Mouse (Mus musculus): ENCODE results near the gene Trpm1. TPM values are rescaled to one million over a fixed set of nuclear protein-coding genes. Genes with fewer than 3 reads are reported as not detected.
A peak's percentile ranks its signal among the peaks of the same experiment; 100 is the strongest.

Trpm1 gene
- polyA plus RNA-seq, 1 experiment from 2014 or later = not detected

DNA sequence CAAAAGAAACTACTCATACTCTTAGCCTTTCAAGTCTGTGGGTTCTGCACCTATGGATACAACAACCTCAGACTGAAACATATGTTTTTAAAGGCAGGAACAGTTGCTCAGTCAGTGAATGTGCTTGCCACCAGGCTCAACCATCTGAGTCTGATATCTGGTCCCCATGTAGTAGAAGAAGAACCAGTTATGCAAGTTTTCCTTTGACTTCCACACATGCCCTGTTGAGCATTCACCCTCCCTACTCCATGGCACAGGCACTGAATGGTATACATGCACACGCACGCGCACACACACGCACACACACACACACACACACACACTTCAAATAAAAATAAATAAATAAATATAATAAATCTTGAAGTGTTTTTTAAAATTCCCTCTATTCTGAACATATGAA, 113.0 kb downstream of the Trpm1 start:
- H3K36me3 ChIP-seq (ENCODE audit: inconsistent target) = no peaks in the 10 kb centered on the region
- 87% methylated on average over 4 of the region's 4 CpGs for WGBS (ENCODE audit: missing documents)
- no peak overlapping the region for H3K27ac ChIP-seq
- no peak overlapping the region for H3K4me3 ChIP-seq (ENCODE audit: inconsistent target)
- H3K79me2 ChIP-seq (ENCODE audit: inconsistent target) = no peaks in the 10 kb centered on the region

DNA sequence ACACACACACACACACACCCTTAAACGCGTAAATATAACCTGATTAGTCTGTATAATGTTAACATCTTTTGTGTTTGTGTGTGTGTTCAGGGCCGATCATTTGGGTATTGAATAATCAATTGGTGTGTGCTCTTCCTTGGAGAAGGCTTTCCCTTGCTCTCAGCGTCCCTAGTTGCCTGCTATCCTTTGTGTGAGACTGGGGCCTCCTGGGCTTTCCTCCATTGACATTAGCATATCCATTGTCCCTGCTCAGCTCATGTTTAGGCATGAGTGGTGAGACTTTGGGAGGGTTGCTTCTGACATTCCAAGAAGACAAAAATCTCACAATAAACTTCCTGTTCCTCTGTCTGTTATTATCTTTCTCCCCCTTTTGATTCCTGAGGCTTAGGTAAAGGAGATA, 118.3 kb downstream of the Trpm1 start:
- Histone ChIP-seq H3K36me3 (ENCODE audit: inconsistent target) (no peaks in the 10 kb centered on the region), H3K4me3 (ENCODE audit: inconsistent target) (no peak overlapping the region), H3K27ac (no peak overlapping the region), H3K79me2 (ENCODE audit: inconsistent target) (no peaks in the 10 kb centered on the region)
- WGBS (ENCODE audit: missing documents) = 63% methylated on average over 4 of the region's 4 CpGs

DNA sequence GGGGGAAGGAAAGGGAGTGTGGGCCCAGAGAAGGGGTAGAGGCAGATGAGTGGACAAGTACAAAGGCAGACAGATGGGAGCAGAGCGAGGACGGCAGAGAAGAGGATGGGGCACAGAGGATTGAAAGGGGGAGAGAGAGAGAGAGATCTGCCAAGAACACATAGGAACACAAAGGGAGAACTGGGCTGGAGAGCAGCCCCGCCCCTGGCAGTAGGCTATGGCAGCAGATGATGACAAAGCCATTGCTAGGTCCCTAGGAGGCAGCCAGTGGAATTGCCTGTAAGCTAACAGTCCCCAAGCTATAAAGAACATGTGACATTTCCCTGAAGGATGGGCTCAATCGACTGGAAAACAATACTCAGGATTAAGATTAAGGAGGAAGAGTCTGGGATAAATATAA, 121.9 kb downstream of the Trpm1 start:
- H3K36me3 ChIP-seq (ENCODE audit: inconsistent target) = no peaks in the 10 kb centered on the region
- 93% methylated on average over 4 of the region's 4 CpGs for WGBS (ENCODE audit: missing documents)
- H3K27ac ChIP-seq = no peak overlapping the region
- no peaks in the 10 kb centered on the region for H3K79me2 ChIP-seq (ENCODE audit: inconsistent target)
- no peak overlapping the region for H3K4me3 ChIP-seq (ENCODE audit: inconsistent target)

GRCm38 (mm10) chr7:64276921-64277320, 123.3 kb downstream of the Trpm1 start:
- Histone ChIP-seq H3K79me2 (ENCODE audit: inconsistent target) (no peaks in the 10 kb centered on the region), H3K27ac (peak overlapping the region; percentile 91), H3K36me3 (ENCODE audit: inconsistent target) (no peaks in the 10 kb centered on the region), H3K4me3 (ENCODE audit: inconsistent target) (no peak overlapping the region)
- 19% methylated on average over 6 of the region's 6 CpGs for WGBS (ENCODE audit: missing documents)

DNA sequence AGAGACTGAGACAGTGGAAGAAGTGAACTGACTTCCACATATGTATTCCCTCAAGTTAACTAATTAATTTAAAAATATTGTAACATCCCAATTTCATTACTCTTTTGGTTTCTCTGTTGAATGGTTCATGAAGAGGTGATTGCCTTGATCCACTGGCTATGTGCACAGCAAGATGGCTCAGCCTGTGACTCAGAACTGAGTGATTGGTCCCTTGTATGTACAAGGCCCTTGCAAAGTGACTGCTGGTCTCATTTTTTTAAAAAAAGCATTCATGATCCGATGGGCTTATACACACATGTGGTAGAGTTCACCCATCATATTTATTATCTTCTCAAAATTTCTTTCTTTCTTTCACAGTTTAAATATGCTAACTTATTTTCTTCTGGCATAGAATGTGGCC, 124.9 kb downstream of the Trpm1 start:
- Histone ChIP-seq H3K4me3 (ENCODE audit: inconsistent target) (no peak overlapping the region), H3K36me3 (ENCODE audit: inconsistent target) (no peaks in the 10 kb centered on the region), H3K27ac (peak overlapping the region; percentile 91), H3K79me2 (ENCODE audit: inconsistent target) (no peaks in the 10 kb centered on the region)
- WGBS (ENCODE audit: missing documents) = 80% methylated on average over 1 of the region's 1 CpGs

- Histone ChIP-seq H3K4me3 (ENCODE audit: inconsistent target) (no peak overlapping the region), H3K79me2 (ENCODE audit: inconsistent target) (no peaks in the 10 kb centered on the region), H3K36me3 (ENCODE audit: inconsistent target) (no peaks in the 10 kb centered on the region), H3K27ac (peak overlapping the region; percentile 91)
- WGBS (ENCODE audit: missing documents) = 0% methylated on average over 2 of the region's 3 CpGs
These were observed 125.9 kb downstream of the Trpm1 start for GRCm38 (mm10) chr7:64279548-64279947.

- Histone ChIP-seq H3K36me3 (ENCODE audit: inconsistent target) (peaks cover 7% of the 10 kb centered on the region; the same call in 1 of the 2 replicates), H3K4me3 (ENCODE audit: inconsistent target) (peak overlapping the region; percentile 56), H3K79me2 (ENCODE audit: inconsistent target) (peaks cover 38% of the 10 kb centered on the region), H3K27ac (peak overlapping the region; percentile 84)
These were observed 132.9 kb downstream of the Trpm1 start for GRCm38 (mm10) chr7:64286566-64286965.

GRCm38 (mm10) chr7:64287414-64288091, 133.9 kb downstream of the Trpm1 start, which contains the start of gene Mtmr10:
TSS of gene Mtmr10 (plus strand) at chr7:64287653.
- peak within 1 kb of the TSS; percentile 94 for H3K4me3 ChIP-seq (ENCODE audit: inconsistent target)
- H3K79me2 ChIP-seq (ENCODE audit: inconsistent target) = peaks cover 48% of the 10 kb centered on the region
- peaks cover 7% of the 10 kb centered on the region; the same call in 1 of the 2 replicates for H3K36me3 ChIP-seq (ENCODE audit: inconsistent target)
- H3K27ac ChIP-seq = peak within 1 kb of the TSS; percentile 84
- WGBS (ENCODE audit: missing documents) = 1% methylated on average over 70 of the region's 77 CpGs

DNA sequence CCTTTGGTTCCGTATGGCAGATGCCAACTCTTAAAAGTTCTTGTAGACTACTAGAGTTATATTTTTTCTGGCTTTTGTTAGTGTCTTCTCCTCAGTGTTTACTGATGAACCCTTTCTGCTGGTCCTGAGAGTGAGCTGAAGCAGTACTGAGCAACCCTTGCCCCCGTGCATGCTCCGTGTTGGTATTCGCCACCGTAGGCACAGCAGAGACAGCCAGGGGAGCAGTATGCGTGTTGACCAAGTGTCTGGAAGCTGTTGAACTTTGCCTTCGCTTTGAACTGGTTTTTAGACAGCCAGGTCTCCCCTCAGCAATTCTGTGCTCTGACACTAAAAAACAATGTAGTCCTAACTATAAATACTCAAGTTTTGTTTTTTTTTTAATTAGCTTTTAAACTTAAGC, 135.8 kb downstream of the Trpm1 start:
- Histone ChIP-seq H3K79me2 (ENCODE audit: inconsistent target) (peaks cover 67% of the 10 kb centered on the region), H3K36me3 (ENCODE audit: inconsistent target) (peaks cover 11% of the 10 kb centered on the region; the same call in 1 of the 2 replicates), H3K27ac (no peak overlapping the region), H3K4me3 (ENCODE audit: inconsistent target) (peak overlapping the region; percentile 94; the same call in 1 of the 2 replicates)
- 93% methylated on average over 7 of the region's 7 CpGs for WGBS (ENCODE audit: missing documents)

- Histone ChIP-seq H3K4me3 (ENCODE audit: inconsistent target) (no peak overlapping the region), H3K27ac (no peak overlapping the region), H3K79me2 (ENCODE audit: inconsistent target) (peaks cover 77% of the 10 kb centered on the region), H3K36me3 (ENCODE audit: inconsistent target) (peaks cover 13% of the 10 kb centered on the region; the same call in 1 of the 2 replicates)
- 100% methylated on average over 6 of the region's 6 CpGs for WGBS (ENCODE audit: missing documents)
These were observed 136.8 kb downstream of the Trpm1 start for GRCm38 (mm10) chr7:64290431-64290830.

- Histone ChIP-seq H3K27ac (no peak overlapping the region), H3K79me2 (ENCODE audit: inconsistent target) (peaks cover 90% of the 10 kb centered on the region)
- 98% methylated on average over 10 of the region's 10 CpGs for WGBS (ENCODE audit: missing documents)
These were observed 138.1 kb downstream of the Trpm1 start for GRCm38 (mm10) chr7:64291722-64292121.

DNA sequence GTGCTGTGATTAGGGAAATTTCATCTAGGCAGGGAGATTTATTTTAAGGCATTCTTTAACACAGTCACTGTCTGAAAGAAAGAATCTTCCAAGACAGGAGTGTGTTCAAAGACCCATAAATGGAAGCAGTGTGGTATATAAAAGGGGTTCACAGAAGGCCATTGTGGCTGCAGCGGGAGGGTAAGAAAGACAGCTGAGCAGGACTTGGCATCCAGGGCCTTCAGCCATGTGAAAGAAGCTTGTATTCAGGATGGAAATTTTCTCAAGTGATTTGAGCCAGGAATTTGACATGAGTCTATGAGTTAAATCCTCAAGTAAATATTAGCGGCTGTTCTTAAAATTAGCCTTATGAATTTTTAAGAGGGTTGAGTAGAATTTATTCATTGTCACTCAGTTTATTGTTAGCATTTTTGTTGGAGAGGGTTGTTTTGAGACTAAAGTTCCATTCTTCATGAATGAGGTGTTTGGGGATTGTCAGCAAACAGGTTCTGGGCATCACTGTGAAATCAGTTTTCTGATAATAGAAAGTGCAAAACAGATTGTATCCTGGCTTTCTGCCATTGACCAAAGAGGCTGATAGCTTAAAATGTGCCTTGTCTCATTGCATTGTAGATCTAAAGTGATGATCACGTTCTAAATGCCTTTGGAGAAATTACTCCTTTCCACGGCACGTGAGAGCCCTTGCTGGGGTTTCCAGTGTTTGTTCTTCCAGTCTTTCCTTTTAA, 142.8 kb downstream of the Trpm1 start:
- H3K4me3 ChIP-seq (ENCODE audit: inconsistent target) = no peak overlapping the region
- peaks cover 43% of the 10 kb centered on the region; the same call in 1 of the 2 replicates for H3K36me3 ChIP-seq (ENCODE audit: inconsistent target)
- peaks cover 65% of the 10 kb centered on the region for H3K79me2 ChIP-seq (ENCODE audit: inconsistent target)
- H3K27ac ChIP-seq = no peak overlapping the region
- WGBS (ENCODE audit: missing documents) = 89% methylated on average over 5 of the region's 5 CpGs

More at GRCm38 (mm10) chr7:64291722-64292121, 138.1 kb downstream of the Trpm1 start:
- Histone ChIP-seq H3K36me3 (ENCODE audit: inconsistent target) (peaks cover 13% of the 10 kb centered on the region; the same call in 1 of the 2 replicates), H3K4me3 (ENCODE audit: inconsistent target) (no peak overlapping the region)

DNA sequence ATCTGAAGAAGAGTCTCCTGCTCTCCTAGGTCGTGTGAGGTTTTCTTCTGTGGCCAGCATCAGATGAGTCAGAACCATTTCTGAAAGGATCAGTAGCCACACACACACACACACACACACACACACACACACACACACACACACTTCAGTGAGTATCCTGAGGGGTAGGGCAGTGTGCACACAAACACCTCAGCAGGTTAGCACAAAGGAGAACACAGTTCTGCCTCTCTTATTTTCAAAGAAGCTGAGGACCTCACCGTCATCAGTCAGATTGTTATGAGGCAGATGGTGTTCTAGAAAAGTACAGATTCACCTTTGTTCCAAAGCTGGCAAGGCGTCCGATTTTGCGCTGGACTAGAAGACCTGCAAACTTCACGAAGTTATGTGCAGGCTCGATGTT, 156.6 kb downstream of the Trpm1 start:
- Histone ChIP-seq H3K27ac (no peak overlapping the region), H3K79me2 (ENCODE audit: inconsistent target) (no peaks in the 10 kb centered on the region), H3K4me3 (ENCODE audit: inconsistent target) (no peak overlapping the region), H3K36me3 (ENCODE audit: inconsistent target) (peaks cover 68% of the 10 kb centered on the region)
- 92% methylated on average over 7 of the region's 7 CpGs for WGBS (ENCODE audit: missing documents)

- no peak overlapping the region for H3K4me3 ChIP-seq (ENCODE audit: inconsistent target)
- peaks cover 69% of the 10 kb centered on the region for H3K36me3 ChIP-seq (ENCODE audit: inconsistent target)
- WGBS (ENCODE audit: missing documents) = 85% methylated on average over 2 of the region's 2 CpGs
- no peak overlapping the region for H3K27ac ChIP-seq
- H3K79me2 ChIP-seq (ENCODE audit: inconsistent target) = no peaks in the 10 kb centered on the region
These were observed 157.1 kb downstream of the Trpm1 start for GRCm38 (mm10) chr7:64310756-64311155.

DNA sequence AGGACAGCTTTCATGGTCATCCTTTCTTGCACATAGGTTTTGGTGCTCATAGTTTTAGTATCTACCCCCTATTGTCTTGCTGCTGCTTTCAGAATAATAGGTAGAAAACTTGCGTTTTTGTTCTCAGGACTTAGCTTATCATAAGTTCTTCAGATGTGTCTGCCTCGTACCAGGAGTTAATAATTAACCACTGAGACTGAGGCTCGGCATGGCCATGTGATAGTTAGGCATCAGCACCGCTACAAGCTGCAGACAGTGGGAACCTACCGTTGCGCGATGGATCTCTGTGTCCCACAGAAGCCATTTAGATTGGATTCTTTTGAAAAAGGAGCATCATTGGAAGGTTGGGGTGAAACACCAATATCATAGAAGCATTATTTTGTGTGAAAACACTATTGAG, 159.2 kb downstream of the Trpm1 start:
- H3K36me3 ChIP-seq (ENCODE audit: inconsistent target) = peaks cover 71% of the 10 kb centered on the region
- no peaks in the 10 kb centered on the region for H3K79me2 ChIP-seq (ENCODE audit: inconsistent target)
- no peak overlapping the region for H3K4me3 ChIP-seq (ENCODE audit: inconsistent target)
- H3K27ac ChIP-seq = no peak overlapping the region
- 94% methylated on average over 7 of the region's 7 CpGs for WGBS (ENCODE audit: missing documents)

Measured in macrophage (primary cell).